Mouse (Mus musculus): ENCODE results near the gene Clstn1. TPM values are rescaled to one million over a fixed set of nuclear protein-coding genes. Genes with fewer than 3 reads are reported as not detected.

The Clstn1 gene
- total RNA-seq (2021): 100 to 1,000 TPM; 494 to 507 TPM

DNA sequence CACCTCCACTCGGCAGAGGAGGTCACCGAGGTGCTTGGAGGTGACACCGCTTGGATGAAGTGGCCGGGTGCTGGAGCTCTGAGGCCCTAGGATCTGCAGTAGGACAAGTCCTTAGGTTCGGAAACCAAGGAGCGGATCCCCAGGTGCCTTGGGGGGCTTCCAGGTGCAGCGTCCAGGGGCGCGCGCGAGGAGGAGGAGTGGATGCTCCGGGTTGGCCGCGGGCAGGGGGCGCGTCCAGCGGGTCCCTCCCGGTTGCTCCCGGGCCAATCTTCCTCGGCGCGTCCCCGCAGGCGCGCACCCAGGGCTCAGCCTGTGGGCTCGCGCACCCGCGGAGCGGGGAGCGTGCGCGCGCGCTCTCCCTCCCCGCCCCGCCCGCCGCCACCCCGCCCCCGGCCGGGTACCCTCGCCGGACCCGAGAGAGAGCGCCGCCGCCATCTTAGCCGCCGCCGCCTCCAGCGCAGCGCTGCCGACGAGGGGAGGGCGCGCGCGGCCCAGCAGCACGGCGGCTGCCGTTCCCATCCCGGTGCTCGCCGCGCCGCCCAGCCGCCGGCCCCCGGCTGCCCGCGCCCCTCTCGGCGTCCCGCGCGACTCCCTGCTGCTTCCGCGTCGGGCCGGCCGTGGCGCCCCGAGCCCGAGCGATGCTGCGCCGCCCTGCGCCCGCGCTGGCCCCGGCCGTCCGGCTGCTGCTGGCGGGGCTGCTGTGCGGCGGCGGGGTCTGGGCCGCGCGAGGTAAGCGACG is at the start of gene Clstn1:
Gene Clstn1, plus strand, starts transcription at position 425 of the 739 bp plus-strand sequence.
- DNase-seq: peak; percentile 86
- intact Hi-C loops (cut with DNase I): no loop called here

- intact Hi-C loops (cut with DNase I): no loop called here
- DNase-seq: no peak
Measured at GRCm38 (mm10) chr4:149539441-149539840, 46.8 kb upstream of the Clstn1 start.

GRCm38 (mm10) chr4:149541935-149542334 is 44.3 kb upstream of the Clstn1 start:
- intact Hi-C loops (cut with DNase I): no loop called here
- DNase-seq: no peak

- DNase-seq: no peak
- intact Hi-C loops (cut with DNase I): no loop called here
Measured at GRCm38 (mm10) chr4:149542431-149542830, 43.8 kb upstream of the Clstn1 start.

- intact Hi-C loops (cut with DNase I): no loop called here
- DNase-seq: peak; percentile 86
Measured at GRCm38 (mm10) chr4:149542927-149543553, 43.2 kb upstream of the Clstn1 start.

DNA sequence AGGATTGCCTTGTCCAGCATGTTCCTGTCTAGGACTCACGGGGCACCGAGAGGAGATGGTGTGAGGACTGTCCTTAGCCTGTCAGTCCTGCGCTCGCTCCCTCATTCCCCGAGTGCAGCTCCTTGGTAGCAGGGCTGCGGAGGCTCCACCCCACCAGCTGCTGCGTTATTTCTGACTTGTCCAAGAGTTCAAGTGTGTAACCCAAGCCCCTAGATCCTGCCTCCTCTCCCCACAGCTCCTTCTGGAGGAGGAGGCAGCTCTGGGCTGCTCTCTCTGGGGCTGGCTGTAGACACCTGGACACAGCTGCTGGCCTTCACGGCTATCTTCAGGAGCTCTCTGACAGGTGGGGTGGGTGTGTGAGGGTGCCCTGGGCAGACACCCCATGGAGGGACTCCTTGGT is 41.4 kb upstream of the Clstn1 start:
- DNase-seq: peak; percentile 32
- intact Hi-C loops (cut with DNase I): no loop called here

- intact Hi-C loops (cut with DNase I): no loop called here
- no peak for DNase-seq
Measured at GRCm38 (mm10) chr4:149546797-149547444, 39.3 kb upstream of the Clstn1 start.

GRCm38 (mm10) chr4:149547523-149547922 is 38.7 kb upstream of the Clstn1 start:
- intact Hi-C loops (cut with DNase I): no loop called here
- no peak for DNase-seq

DNA sequence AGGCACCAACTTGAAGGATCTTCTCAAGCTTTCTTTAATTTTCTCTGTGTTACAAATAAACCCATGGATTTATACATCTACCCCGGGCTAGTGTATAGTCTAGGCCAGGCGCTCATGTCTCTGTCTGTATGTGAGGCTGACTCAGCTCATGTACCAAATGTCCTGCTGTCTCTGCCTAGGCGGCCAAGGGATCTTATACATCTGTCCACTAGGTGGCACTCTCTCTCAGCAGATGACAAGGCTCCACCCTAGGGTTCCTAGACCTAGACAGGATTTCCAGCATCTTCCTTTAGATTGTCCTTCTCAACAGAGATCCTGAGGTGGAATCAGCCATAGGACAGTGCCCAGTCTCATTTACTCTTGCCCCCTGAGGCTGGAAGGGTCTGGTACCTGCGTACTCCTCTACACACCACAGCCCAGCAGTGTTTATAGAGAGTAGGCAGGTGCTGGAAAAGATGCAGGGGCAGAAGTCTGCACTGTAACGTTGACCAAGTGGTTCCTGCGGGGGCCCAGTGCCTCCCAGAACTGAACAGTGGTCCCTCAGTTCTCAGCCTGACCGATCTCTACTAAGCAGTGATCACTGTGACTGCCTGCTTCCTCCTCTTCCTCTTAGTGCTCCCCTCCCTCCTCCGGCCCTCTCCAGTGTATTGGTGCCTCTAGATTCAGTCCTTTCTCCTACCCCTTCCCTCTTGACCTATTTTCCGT is 36.9 kb upstream of the Clstn1 start:
- peak; percentile 71 for DNase-seq
- intact Hi-C loops (cut with DNase I): no loop called here

DNA sequence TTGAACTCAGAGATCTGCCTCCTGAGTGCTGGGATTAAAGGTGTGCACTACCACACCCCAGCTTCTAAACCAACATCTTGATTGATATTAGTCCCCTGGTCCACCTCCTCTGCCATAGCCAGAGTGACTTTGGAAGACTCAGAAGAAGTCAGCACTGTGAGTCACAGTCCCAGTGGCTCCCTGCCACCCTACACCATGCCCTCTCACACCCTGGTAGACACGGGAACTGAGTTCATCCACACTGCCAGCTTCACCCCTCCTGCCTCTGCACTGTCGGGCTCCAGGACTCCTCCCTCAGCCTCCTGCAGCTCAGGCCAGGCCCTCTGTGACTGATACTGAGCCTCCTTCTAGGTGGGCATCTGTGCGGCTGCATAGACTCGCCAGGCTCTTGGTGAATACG is 35.4 kb upstream of the Clstn1 start:
- intact Hi-C loops (cut with DNase I): loop anchor here (2.0 kb wide), 1 partner anchor 58 kb away; no protein-coding TSS in a partner anchor
- no peak for DNase-seq

- intact Hi-C loops (cut with DNase I): loop anchor here (2.0 kb wide), 1 partner anchor 57 kb away; no protein-coding TSS in a partner anchor
- DNase-seq: no peak
Measured at GRCm38 (mm10) chr4:149551696-149552095, 34.6 kb upstream of the Clstn1 start.

DNA sequence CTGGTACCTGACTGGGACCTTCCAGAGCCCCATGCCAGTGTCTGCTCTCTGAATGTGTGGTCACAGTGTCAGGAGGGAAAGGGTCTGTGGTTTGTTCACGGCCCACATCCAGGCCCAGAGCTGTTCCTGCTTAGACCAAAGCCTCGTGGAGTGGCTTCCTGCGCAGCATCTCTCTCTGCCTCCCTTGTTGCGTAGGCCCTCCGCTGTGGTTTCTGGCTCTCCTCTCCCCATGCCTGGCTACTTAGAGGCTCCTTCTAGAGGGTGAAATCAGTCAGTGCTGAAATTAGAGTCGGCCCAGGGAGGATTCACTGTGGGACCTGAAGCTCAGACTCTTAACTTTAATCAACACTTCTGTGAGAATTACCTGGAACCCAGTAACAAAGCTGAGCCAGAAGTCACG is 32.4 kb upstream of the Clstn1 start:
- DNase-seq: no peak
- intact Hi-C loops (cut with DNase I): no loop called here

GRCm38 (mm10) chr4:149556111-149556510 is 30.2 kb upstream of the Clstn1 start:
- intact Hi-C loops (cut with DNase I): no loop called here
- no peak for DNase-seq

- no peak for DNase-seq
- intact Hi-C loops (cut with DNase I): no loop called here
Measured at GRCm38 (mm10) chr4:149557905-149558304, 28.4 kb upstream of the Clstn1 start.

DNA sequence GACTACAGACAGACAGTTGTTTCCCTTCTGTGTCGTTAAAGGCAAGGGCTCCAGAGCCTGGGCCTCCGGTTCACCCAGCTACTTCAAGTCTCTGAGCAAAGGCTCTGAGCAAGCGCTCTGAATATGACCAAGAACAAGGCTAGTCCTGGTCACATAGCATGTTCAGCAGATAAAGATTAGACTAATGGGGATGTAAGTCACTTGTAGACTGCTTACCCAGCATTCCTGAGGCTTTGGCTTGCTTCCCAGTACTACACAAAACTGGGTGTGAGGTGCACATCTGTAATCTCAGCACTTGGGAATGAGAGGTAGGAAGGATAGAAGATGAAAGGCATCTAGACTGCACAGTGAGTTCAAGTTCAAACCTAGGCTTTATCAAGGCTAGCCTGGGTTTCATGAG is 27.9 kb upstream of the Clstn1 start:
- intact Hi-C loops (cut with DNase I): no loop called here
- DNase-seq: no peak

- intact Hi-C loops (cut with DNase I): no loop called here
- DNase-seq: no peak
Measured at GRCm38 (mm10) chr4:149561392-149561791, 24.9 kb upstream of the Clstn1 start.

DNA sequence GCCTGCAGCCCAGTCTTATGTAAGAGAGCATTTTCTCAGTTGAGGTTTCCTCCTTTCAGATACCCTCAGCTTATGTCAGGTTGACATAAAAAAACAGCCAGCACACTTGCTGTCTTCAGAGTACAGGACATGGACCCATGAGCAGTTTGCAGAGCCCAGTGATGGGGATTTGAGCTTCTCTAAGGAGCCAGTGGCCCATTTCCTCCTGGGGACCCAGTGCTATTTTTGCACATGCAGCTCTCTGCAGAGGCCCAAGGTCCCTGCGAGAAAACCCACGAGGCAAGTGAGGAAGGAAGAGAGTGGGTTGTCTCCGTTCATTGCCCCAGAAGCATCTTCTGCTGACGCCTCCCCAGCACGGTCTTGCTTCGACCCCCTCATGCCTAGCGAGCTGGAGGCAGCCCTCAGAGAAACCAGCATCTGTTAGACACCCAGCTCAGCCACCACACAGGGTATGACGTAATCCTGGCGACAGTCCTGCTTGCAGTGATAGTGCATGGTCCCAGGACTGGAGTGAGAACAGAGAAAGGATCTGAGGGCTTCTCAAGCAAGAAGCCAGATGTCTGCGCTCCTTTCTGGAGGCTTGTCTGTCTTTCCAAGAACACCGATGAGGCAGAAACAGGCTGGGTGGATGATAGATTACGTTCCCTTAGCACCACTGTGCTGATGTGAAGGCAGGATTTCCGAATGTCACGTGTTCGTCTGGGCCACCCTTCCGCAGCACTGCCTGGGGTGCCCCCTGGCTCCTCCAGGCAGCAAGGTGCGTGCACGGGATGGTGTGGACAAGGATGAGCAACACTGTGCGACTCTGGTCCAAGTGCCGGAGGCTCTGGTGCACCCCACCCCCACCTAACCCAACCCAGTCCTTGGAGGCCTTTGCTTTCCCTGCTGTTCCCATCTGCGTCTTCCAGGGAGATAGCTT is 24.0 kb upstream of the Clstn1 start:
- intact Hi-C loops (cut with DNase I): no loop called here
- DNase-seq: peak; percentile 75

GRCm38 (mm10) chr4:149562905-149563347 is 23.3 kb upstream of the Clstn1 start:
- intact Hi-C loops (cut with DNase I): no loop called here
- DNase-seq: peak; percentile 71

DNA sequence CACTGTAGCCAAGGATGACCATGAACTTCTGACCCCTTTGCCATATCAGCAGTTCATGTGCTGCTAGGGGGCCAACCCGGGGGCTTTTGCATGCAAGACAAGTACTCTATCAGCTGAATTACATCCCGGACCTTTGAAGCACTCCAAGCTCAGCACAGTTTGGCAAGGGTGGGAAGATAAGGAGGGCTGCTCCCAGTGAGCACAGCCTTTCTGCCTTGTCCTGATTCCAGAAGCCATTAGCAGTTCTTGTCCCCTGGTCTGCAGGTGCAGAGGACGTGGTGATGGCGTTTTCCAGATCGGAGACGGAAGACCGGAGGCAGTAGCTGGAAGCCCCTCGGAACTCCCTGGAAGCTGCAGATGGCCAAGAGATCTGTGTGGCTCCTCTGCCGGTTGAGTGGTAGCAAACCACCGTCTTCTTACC is 22.3 kb upstream of the Clstn1 start:
- intact Hi-C loops (cut with DNase I): no loop called here
- DNase-seq: no peak

Measured in left cerebral cortex, postnatal 4 days (tissue).